Mouse (Mus musculus) adrenal gland, postnatal 10 days (tissue): ENCODE measurements around the gene Adamts12. TPM values are rescaled to one million over a fixed set of nuclear protein-coding genes. Genes with fewer than 3 reads are reported as not detected.

Experiments
- DNase-seq: peaks from one replicate; pipeline ENCODE4 v3.0.0; 2021; ENCODE audit warnings: mixed read lengths
- total RNA-seq, 2 experiments: library from RNA; stranded (reverse); gene quantifications; 2 replicates each; pipeline ENCODE4 v1.2.3; 2021

Adamts12 gene
- total RNA-seq, 2 experiments from 2014 or later, result 16.9 to 19.2 TPM

DNA sequence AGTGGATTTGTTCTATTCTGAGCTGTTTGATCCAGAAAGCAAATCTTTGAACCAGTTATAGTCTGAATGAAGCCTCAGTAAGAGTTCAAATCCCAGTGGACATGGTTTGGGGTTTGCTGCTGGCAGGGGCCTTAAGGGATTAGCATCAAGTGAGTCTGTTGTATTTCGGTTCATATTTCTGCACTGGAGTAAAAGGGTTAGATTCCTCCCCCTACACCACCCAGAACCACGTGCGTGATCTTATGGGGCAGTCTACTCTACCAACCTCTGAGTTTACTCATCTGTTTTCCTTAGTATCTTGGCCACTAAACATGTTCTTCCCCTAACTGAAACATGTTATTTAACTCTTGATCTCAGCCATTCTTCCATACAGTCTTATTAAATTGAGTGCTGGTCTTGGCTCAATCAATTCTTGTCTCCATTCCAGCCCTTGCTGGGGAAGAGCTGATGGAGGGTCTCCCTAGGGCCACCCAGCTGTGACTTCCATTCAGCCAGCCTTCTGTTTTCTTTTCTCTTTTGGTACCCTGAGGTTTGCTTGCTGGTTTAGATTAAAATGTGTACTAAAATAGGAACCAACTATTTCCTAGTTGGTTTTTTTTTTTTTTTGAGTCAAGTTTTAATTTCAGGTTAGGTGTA, 11.3 kb downstream of the Adamts12 start:
- DNase-seq, result no peak

GRCm38 (mm10) chr15:11082961-11083569, 18.5 kb downstream of the Adamts12 start:
- no peak for DNase-seq

DNA sequence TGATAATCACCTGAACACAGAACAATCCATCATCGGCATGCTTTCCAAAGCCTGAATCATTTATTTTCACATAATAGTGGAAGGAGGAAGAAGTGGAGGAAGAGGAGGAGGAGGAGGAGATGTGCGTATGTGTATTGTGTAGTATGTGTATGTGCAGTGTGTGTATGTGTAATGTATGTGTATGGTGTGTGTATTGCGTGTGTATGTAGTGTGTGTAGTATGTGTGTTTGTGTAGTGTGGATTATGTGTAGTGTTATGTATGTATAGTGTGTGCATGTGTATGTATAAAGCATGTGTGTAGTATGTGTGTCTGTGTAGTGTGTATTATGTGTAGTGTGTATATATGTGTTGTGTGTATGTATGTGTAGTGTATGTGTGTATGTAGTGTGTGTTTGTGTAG, 19.1 kb downstream of the Adamts12 start:
- no peak for DNase-seq

DNA sequence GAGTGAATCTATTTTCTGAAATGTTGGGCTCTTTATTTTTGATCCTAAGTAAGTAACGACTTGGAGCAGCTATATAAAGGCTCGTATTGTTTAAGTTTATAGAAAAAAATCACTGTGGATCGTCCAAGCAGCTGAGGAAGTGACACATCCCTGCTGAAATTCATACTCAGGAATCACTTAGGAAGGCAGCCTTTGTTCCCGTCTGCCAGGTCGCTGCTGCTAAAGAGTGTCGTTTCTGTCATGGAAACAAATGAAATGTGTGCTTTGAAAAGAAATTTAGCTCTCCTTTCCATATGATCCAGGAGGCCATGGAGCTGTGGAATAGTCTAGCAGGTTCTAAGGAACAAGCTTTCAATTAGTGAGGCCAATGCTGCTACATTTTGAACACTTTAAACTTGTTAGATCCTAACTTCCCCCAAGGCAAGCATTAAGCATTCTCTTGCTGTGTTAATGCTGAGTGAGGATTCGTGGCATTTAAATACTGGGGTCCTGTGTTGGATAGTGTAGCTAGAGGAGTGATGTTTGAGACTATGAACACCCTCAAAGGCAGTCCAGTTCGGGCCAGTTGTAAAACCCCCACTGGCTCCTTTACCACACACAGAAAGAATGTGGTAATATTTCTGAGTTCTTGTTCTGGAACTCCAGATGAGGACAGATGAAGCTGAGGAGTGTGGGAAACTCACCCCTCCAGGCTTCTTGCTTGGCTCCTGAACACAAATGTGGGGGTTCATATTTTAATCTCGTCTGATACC, 19.8 kb downstream of the Adamts12 start:
- no peak for DNase-seq

GRCm38 (mm10) chr15:11084993-11085365, 20.4 kb downstream of the Adamts12 start:
- DNase-seq, result no peak

GRCm38 (mm10) chr15:11089494-11089893, 24.9 kb downstream of the Adamts12 start:
- DNase-seq, result no peak

DNA sequence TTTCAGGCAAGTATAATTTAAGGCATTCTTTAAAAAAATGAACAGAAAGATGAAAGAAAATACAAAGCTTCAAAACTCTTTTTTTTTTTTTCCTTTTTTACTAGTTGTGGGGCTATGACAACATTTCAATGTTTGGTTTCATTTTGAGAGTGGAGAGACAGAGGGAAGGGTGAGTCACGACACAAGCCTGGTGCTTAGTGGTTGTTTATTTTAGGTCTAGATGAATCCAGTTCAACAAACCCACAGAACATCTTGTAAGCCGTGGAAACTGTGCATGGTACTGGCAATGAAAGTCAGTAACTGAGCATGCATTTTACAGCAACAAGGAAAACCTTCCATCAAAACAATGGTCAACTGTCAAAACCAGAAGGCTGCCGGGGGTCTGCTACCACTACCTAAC, 31.0 kb downstream of the Adamts12 start:
- DNase-seq, result no peak

- no peak for DNase-seq
These were observed 33.5 kb downstream of the Adamts12 start for GRCm38 (mm10) chr15:11097967-11098702.

- DNase-seq, result no peak
These were observed 34.4 kb downstream of the Adamts12 start for GRCm38 (mm10) chr15:11098940-11099339.

GRCm38 (mm10) chr15:11100917-11101316, 36.3 kb downstream of the Adamts12 start:
- DNase-seq, result no peak

GRCm38 (mm10) chr15:11105101-11105500, 40.5 kb downstream of the Adamts12 start:
- DNase-seq, result no peak

- no peak for DNase-seq
These were observed 42.8 kb downstream of the Adamts12 start for GRCm38 (mm10) chr15:11107376-11107775.

GRCm38 (mm10) chr15:11114631-11115197, 50.1 kb downstream of the Adamts12 start:
- DNase-seq, result no peak

- DNase-seq, result peak; percentile 49
These were observed 51.7 kb downstream of the Adamts12 start for GRCm38 (mm10) chr15:11116303-11116702.

DNA sequence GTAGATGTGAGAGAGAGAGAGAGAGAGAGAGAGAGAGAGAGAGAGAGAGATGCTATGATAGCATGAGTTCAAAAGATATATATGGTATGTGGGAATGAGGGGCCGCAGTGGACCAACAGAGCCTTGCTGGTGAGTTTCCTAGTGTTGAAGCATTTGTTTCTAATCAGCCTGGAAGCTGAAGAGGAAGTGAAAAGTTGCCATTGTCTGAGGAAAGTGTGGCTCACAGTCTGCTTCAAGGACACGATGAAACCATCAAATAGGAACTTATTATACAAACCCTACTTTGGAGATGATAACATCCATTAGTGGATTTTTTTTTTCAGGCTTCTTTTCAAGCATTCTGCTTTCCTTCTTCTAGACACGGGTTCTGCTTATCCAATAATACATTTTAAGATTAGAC, 52.3 kb downstream of the Adamts12 start:
- DNase-seq, result no peak

DNA sequence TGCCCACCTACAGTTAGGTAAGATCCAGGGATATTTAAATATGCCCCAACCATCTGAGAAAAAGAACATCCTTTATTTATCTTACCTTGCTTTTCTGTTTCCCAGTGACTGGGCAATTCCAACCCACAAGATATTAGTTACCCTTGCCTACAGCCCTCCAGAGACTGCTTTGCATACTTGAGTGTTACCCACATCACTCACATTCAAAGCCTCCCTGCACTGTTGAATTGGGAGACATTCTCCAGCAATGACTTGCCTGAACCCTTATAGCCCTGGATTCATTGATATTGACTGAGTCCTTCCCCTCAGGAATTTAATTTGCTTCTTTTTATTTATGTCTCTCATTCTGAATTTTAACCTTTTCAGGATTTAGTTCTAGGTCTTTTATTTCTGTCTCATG, 53.8 kb downstream of the Adamts12 start:
- DNase-seq, result no peak

- no peak for DNase-seq
These were observed 57.1 kb downstream of the Adamts12 start for GRCm38 (mm10) chr15:11121721-11122120.

GRCm38 (mm10) chr15:11125361-11125760, 60.8 kb downstream of the Adamts12 start:
- no peak for DNase-seq

DNA sequence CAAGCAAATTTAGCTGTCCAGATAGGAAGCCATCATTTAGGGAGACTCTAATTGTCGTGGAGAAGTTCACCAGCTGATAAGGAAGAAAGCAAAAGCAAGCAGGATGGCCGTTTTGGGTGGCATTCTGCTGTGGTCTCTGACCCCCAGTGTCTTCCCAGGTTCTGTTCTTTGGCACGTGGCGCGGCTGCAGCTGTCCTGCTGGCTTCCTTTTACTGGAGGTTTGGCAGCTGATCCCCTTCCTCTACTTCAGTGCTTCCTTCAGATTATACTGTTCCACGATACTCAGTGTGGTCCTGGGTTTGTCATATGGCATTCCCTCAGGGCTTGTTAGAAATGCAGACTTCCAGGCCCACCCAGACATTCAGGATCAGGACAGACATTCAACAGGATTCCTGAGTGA, 63.9 kb downstream of the Adamts12 start:
- no peak for DNase-seq

GRCm38 (mm10) chr15:11132586-11133558, 68.3 kb downstream of the Adamts12 start:
- DNase-seq, result no peak

DNA sequence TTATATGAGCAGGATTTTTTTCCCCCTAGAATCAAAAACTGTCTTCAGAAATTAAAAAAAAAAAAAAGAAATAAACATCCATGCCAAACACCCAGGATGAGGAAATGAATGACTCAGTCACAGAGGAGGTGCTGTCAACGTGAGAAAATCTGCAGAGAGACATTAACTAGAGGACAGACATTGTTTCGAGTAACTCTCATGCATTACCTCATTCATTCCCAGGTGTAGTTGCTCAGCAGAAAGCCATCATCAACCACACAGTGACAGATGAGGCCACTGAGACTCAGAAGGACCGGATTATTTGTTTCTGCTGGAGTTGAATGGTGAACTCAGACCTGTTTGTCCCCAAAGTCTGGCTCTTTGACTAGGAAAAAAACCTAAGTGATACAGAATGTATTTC, 81.0 kb downstream of the Adamts12 start:
- no peak for DNase-seq
